Mouse (Mus musculus): ENCODE measurements around the gene Caln1.

GRCm38 (mm10) chr5:130400136-130400917 lies 31.1 kb downstream of the Caln1 start:
- TF ChIP-seq EP300 (IDR thresholded peaks at IDR 0.05; ENCODE audit: low read depth) = no peak
- TF ChIP-seq CTCF (IDR thresholded peaks at IDR 0.05; ENCODE audit: low read depth) = no peak

Data from liver, embryonic 14.5 days (tissue).